Mouse (Mus musculus) gastrocnemius, postnatal 36 days (tissue): Measurements from ENCODE around the gene Urm1. TPM values are rescaled to one million over a fixed set of nuclear protein-coding genes. Genes with fewer than 3 reads are reported as not detected.

Experiments used
- microRNA-seq, 2 experiments: library from miRNA; unstranded; fragments of <30 nt; microRNA quantifications; one replicate each; pipeline ENCODE4 v1.2.0; 2021
- total RNA-seq, 2 experiments: library from RNA; stranded (reverse); gene quantifications; 2 replicates each; pipeline ENCODE4 v1.2.3; 2021

Gene Urm1
- total RNA-seq, 2 experiments from 2014 or later = 24.0 to 29.2 TPM

Small RNA genes within 50 kb of the gene (microRNA-seq; reads per million reads assigned to microRNA genes)
- 0 reads per million in 2 experiments for gene Mir219a-2
- 0 reads per million in 2 experiments for gene Mir219b

Other genes with a start within 250 kb of the Urm1 start
- gene Rapgef1, start 200.4 kb upstream of the Urm1 start, total RNA-seq = 100 to 1,000 TPM; 102 to 117 TPM
- gene Gm13420, start 68.4 kb upstream of the Urm1 start, total RNA-seq = not detected
- gene Gm13547, start 60.8 kb upstream of the Urm1 start, total RNA-seq = not detected
- gene Coq4, start 32.6 kb upstream of the Urm1 start, total RNA-seq = 10 to 100 TPM in 1 of 2 experiments, 1 to 10 TPM in 1; 8.1 to 11.2 TPM
- gene Trub2, start 31.6 kb upstream of the Urm1 start, total RNA-seq = 10 to 100 TPM; 21.7 to 24.6 TPM
- 1 to 10 TPM; 7.1 to 7.5 TPM for gene Slc27a4, start 17.4 kb upstream of the Urm1 start, total RNA-seq
- 1 to 10 TPM; 5.4 to 5.7 TPM for gene Cercam, start 49.1 kb downstream of the Urm1 start, total RNA-seq
- 10 to 100 TPM; 10.2 to 11.1 TPM for gene Odf2, start 69.1 kb downstream of the Urm1 start, total RNA-seq
- 10 to 100 TPM; 20.6 to 21.7 TPM for gene Gle1, start 115.4 kb downstream of the Urm1 start, total RNA-seq
- 10 to 100 TPM; 42.0 to 55.4 TPM for gene Sptan1, start 145.5 kb downstream of the Urm1 start, total RNA-seq
- 1 to 10 TPM; 3.9 to 4.1 TPM for gene Wdr34, start 228.8 kb downstream of the Urm1 start, total RNA-seq
- gene Set, start 237.3 kb downstream of the Urm1 start, total RNA-seq = 10 to 100 TPM; 81.3 to 93.3 TPM